Mouse (Mus musculus): ENCODE results near the gene Gm14139.
"Not testable (repeated sequence)": the region's sequence is repeated elsewhere in the genome, so short reads cannot be mapped to it uniquely, and the experiment has no call there.

Gene Gm14139

DNA sequence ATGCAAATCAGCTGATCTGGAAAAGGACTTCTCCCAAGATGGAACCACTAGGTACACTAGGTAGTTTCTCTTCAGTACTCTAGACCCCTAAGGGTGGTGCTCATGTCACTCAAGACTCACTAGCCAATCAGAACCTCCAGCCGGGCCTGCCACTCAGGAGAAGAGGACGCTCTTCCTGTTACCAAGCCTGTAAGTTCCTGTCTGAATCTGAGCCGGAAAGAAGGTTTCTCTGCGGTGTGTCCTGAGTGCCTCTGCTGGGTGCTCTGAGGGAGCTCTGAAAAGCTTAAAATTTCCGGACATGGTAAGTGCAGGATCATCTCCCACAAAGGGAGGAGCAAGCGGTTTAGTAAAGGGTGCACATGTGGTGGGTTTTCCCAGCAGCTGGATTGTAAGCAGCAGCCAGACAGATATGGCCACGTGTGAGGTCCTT is at the start of gene Gm14139:
Gm14139 (plus strand) TSS at position 186 of the 430 bp plus-strand sequence.
- peak; percentile 17 for DNase-seq (ENCODE audit: low read depth, low spot score)

DNA sequence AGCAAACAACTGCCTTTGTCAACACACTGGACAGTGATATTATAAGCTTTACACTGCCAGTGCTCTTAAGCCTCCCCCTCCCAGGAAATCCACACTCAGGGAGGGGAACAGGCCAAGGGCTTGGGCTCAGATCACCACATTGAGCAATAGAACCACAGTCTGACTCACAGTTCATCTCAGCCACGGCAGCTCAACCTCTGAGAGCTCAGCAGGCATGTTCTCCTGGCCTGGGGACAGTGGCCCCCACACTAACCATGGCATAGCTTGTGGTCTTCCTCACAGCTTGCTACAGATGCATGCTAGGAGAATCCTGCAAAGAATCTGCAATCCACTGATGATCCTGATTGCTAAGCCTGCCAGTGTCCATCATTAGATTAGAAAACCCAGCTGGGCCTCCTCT is 49.6 kb upstream of the Gm14139 start:
- not testable (repeated sequence) for DNase-seq (ENCODE audit: low read depth, low spot score)

GRCm38 (mm10) chr2:150132773-150133172 is 48.8 kb upstream of the Gm14139 start:
- DNase-seq (ENCODE audit: low read depth, low spot score): no peak

GRCm38 (mm10) chr2:150136435-150136897 is 45.1 kb upstream of the Gm14139 start, which contains the start of gene Zfp120:
Gene Zfp120, minus strand, starts transcription at chr2:150136708.
- DNase-seq (ENCODE audit: low read depth, low spot score): peak; percentile 92

DNA sequence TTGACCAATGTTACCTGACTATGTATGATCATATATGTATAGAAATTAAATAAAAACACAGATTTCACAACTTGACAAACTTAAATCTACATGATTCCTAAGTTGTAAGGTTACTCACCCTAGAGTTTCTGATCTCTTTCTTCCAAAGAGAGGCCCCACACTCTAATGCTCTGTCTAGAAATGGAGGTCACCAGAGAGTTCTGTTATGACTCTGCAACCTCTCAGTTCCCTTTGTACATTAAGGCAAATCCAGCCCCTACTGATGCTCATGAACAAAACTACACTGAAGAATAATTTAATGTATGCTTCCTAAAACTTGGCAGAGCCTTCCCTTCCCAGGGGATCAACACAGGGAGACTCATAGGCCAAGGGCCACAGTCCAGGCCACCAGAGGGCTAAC is 14.9 kb upstream of the Gm14139 start:
- no peak for DNase-seq (ENCODE audit: low read depth, low spot score)

DNA sequence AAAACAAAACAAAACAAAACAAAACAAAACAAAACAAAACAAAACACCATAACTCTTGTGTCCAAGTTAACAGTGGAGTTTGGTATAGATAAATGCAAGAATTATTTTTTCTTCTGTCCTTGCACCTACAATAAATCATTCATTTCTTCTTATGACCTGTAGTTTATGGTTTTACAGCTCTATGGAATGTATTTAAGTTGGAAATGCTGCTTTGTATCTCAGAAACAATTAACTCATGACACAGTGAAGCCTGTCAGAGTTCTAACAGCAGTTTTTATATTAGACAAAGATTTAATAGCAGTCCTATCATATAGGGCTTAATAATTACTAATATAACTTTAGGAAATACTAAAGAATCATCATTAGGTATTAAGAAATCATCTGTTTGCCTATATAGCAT is 7.7 kb upstream of the Gm14139 start:
- DNase-seq (ENCODE audit: low read depth, low spot score): no peak

DNA sequence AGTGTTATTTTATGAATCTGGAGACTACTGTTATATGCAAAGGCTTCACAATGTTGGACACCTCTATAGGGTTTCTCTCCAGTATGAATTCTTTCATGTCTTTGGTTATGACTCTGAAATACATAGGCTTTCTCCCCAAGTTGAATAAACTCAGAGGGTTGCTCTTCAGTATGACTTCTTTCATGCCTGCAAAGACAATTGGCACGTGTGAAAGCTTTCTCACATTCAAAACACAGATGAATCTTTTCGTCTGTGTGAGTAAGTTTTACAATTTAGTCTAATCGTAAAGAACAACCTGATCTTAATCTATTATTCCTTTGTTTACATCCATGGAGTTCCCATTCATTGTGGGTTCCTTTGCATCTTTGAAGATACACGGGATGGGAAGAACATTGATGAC is 2.0 kb upstream of the Gm14139 start, which contains the start of gene Gm10770:
Gm10770 (minus strand) TSS at position 101 of the 400 bp plus-strand sequence.
- not testable (repeated sequence) for DNase-seq (ENCODE audit: low read depth, low spot score)

DNA sequence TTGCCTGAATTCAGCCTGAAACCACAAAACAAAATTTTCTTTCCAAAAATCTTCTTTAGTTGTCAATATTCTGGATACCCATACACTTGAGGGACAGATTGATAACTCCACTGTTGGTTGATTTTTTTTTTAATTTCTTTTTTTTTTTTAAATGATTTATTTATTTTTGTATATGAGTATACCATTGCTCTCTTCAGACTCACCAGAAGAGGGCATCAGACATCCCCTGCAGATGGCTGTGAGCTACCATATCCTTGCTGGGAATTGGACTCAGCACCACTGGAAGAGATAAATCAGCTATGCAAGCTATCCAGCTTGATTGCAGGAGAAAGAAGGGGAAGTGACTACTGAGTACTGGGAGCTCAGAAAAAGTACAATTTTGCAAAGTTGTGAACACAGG is 509 bp upstream of the Gm14139 start:
- DNase-seq (ENCODE audit: low read depth, low spot score): peak; percentile 8

DNA sequence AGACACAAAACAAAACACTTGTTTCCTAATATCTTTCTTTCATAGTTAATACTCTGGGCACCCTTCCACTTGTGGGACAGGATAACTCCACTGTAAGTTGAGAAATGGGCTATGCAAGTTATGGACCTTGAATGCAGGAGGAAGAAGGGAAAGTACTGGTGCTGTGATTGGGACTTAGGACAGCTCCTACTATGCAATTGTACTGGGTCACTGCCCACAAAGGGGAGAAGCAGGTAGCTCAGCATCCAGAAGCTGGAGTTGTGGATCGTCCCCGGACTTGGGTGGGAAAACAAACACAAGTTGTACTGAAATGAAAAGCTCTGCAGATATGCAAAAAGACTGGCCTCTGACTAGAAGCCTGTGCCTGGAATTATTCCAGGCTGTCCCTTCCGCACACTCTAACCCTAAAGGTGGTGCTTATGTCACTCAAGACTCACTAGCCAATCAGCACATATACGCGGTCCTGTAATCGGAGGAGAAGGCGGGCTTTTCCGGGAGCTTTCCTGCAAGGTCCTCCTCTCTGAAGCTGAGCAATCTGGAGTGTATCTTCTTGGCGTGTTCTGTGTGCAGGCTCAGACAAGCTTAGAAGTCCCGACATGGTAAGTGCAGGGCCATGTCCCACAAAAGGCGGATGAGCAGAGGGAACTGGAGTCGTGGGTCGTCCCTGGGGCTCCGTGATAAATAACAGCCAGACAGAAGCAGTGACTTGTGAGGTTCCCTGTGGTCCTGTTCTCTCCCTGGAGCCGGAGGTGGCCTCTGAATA is 36.2 kb downstream of the Gm14139 start, which contains the start of gene Zfp937:
Zfp937 (plus strand) TSS at position 474 of the 763 bp plus-strand sequence.
- peak; percentile 35 for DNase-seq (ENCODE audit: low read depth, low spot score)

DNA sequence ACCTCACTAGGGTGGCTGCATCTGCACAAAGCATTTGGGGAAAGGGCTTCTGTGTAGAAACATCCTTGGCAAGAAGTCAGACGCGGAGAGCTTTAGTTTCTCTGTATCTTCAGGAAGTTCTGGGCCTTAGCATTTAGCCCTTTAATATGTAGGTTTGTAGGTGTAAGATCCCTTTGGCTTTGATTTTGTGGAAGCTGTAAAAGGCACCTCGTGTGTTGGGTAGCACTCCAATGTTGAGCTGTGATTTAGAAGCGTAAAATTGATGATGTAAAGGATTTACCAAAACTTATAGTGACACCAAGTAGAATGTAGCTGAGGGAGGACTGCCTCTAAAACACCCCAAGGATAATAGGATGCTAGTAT is 36.8 kb downstream of the Gm14139 start:
- not testable (repeated sequence) for DNase-seq (ENCODE audit: low read depth, low spot score)

- DNase-seq (ENCODE audit: low read depth, low spot score): not testable (repeated sequence)
These were observed 41.7 kb downstream of the Gm14139 start for GRCm38 (mm10) chr2:150223263-150223662.

All from CD4-positive, CD25-positive, alpha-beta regulatory T cell, adult 2 months (primary cell).